Mouse (Mus musculus) right cerebral cortex, adult 2 months (tissue): Measurements from ENCODE around the gene Fscn2.
A peak's percentile ranks its signal among the peaks of the same experiment; 100 is the strongest.
"Not testable (repeated sequence)": the region's sequence is repeated elsewhere in the genome, so short reads cannot be mapped to it uniquely, and the experiment has no call there.

Source experiments
- DNase-seq, 2 experiments: peaks; one replicate each; pipeline ENCODE4 v3.0.0; 2021 to 2022; ENCODE audit warnings: low spot score in 2 of 2

Gene Fscn2

GRCm38 (mm10) chr11:120345067-120345681 lies 16.2 kb upstream of the Fscn2 start:
- no peak for DNase-seq

- DNase-seq = not testable (repeated sequence)
These were observed 14.8 kb upstream of the Fscn2 start for GRCm38 (mm10) chr11:120346383-120347034.

GRCm38 (mm10) chr11:120347301-120347700 lies 14.0 kb upstream of the Fscn2 start:
- no peak for DNase-seq

DNA sequence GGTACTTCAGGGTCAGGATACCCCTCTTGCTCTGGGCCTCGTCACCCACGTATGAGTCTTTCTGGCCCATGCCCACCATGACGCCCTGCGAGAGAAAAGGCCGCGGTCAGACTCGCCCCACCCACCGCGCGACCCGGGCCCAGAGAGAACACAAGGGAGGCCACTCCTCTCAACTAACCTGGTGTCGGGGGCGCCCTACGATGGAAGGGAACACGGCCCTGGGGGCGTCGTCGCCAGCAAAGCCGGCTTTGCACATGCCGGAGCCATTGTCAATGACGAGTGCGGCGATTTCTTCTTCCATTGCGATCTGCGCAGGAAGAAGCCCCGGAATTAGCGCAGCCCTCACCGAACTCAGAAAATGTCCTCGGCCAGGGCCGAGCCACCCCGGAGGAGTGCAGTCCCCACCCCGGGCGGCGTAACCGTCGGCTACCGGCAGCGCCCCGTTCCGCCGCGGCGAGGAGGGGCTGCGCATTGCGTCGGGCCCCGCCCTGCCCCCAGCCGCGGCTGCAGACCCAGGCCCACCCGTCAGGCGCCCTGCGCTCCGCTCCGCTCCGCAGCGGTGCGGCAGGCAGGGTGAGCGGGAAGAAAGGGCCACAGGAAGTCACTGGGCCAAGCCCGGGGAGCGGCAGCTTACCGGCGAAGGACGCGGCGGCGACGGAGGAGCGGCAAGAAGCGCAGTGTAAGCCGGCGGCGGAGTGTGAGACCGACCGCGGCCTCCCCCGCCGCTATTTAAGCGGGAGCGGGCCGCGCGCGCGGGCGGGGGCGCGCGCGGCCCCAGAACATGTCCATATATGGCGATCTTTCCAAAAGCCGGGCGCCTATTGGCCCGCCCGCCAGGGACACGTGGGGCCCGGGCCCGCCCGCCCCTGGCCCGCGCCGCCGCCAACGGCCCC lies 13.3 kb upstream of the Fscn2 start, which contains the start of gene Actg1:
Actg1 (minus strand) TSS at position 752 of the 893 bp plus-strand sequence.
- DNase-seq = peak; percentile 72 to 79

DNA sequence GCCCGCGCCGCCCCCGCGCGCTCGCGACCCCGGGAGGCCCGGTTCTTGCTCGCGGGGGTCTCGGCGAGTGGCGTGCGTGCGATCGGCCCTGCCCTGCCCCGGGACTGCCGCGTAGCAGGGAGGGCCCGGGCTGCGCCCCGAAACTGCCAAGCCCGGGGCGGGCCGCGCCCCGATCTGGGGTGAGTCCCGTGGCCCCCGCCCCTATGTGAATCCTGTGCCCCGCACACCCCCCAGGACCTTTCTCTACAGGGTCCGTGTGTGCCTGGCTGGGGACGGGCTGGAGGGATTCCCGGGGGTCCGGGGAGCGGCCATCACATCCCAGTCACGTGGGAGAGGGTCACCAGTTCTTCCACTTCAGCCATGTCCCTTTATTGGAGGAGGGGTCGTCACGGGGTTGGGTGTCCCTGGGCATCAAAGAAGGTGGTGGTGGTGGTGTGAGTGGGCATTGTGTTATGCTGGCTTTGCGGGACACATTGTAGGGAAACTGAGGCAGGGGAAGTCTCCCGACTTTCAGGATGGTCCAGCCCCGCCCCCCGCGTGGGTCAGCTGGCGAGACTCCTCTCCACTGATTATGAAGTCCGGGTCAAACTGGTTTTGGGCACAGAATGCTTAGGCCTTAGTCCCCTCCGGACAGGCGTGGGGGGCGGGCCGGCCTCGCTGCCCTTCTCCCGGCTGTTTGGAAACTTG lies 12.5 kb upstream of the Fscn2 start:
- peak in 1 of 2 experiments; percentile 44 for DNase-seq

- DNase-seq = peak in 1 of 2 experiments; percentile 22
These were observed 11.9 kb upstream of the Fscn2 start for GRCm38 (mm10) chr11:120349371-120349985.

DNA sequence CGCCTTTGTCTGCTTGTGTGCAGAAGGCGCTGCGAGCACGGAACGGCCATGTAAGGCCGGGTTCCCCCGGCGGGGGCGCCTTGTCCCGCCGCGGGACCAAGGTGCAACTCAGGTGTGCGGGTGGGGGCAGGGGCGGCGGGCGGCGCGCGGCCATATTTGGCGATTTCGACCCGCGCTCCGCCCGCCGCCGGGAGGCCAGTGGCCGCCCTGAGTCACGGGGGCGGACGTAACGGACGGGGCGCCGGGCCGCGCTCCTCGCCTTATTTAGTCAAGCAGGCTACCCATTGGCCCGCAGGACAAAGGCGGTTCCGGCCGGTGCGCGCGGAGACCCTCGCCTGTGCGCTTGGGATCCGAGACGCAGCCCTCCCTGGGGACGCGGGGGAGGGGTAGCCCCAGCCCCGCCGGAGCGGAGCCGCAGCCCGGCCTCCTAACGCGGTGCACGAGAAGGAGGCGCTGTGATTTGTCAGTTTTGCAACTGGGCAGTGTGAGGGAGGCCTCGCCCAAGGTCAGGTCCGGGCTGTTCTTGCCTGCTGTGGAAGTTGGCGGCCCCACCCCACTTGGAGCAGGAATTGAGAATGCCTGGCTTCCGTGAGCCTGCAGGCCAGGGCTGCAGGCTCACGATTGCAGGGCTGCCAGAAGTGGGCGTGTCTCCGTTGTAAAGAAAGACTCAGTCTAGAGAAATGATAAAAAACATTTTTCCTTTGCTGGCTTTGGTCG lies 11.2 kb upstream of the Fscn2 start:
- DNase-seq = peak; percentile 55 to 73

GRCm38 (mm10) chr11:120350711-120351110 lies 10.6 kb upstream of the Fscn2 start:
- DNase-seq = peak in 1 of 2 experiments; percentile 6

DNA sequence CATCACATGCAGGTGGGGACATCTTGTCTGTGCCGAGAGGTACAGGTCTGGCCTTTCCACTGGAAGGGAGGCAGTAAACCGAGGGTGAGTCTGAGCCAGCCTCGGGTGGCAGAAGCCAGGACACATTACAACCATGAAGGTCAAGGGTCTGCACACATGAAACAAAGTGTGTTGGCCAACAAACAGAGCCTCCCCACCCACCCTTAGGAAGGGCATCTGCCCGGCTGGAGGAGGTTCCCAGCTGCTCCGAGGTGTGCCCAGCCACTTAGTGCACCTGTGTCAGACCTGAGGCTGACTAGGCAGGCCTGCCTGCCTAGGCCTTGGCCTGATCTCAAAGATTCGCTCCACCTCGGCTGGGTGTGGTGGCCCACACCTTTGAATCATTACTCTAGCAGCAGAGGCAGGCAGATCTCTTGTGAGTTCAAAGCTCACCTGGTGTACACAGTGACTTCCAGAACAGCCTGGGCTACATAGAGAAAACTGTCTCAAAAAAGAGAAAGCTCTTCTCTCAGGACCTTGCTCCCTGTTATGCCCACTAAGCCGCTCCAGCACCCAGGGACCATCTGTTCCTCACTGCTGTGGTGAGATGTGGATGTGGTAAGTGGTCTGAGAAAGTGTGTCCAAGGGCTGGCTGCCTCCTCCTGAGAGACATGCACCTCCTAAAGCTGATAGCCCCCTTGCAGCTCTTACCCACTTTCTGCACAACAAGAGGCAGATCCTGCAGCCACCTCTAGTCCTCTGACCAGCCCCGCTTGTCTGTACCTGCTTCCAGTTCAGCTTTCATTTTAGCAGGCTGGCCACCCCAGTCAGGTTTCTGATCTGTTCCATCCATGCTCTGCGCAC lies 9.9 kb upstream of the Fscn2 start:
- peak in 1 of 2 experiments; percentile 4 for DNase-seq

DNA sequence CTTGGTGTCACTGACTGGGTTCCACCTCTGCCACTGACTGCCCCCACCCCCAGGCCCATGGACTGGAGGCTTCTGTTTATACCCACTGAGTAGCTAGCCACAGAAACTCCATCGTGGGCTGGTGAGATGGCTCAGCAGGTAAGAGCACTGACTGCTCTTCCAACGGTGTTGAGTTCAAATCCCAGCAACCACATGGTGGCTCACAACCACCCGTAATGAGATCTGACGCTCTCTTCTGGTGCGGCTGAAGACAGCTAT lies 9.3 kb upstream of the Fscn2 start:
- DNase-seq = not testable (repeated sequence)

DNA sequence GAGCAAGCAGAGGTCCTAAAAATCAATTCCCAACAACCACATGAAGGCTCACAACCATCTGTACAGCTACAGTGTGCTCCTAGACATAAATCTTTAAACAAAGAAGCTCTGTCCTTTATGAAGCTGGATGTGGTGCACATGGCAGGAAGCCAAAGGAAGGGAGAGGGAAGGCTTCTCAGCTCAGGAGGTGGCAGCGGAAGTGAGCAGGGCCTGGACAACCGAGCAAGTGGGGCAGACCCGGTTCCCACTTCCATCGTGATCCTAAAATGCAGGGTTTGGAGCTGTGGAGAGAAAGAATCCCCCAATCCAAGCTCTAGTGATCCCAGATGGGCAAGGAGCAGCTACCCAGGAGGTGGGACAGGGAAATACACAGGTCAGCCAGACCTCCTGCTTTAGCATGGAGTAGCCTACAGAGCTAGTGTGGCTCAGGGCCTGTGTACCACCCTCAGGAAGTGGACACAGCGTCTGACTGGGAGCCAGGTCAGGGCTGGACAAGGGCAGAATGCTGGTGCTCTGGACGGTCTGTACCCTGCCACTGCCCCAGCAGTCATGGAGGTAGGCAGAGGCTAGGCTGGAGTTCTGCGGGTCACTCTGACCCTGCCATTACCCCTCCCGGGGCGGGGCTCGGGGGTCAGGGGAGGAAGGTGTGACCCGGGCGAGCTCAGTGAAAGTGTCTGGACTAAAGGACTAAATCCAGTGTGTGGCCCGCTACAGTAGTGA lies 8.6 kb upstream of the Fscn2 start:
- peak in 1 of 2 experiments; percentile 5 for DNase-seq

DNA sequence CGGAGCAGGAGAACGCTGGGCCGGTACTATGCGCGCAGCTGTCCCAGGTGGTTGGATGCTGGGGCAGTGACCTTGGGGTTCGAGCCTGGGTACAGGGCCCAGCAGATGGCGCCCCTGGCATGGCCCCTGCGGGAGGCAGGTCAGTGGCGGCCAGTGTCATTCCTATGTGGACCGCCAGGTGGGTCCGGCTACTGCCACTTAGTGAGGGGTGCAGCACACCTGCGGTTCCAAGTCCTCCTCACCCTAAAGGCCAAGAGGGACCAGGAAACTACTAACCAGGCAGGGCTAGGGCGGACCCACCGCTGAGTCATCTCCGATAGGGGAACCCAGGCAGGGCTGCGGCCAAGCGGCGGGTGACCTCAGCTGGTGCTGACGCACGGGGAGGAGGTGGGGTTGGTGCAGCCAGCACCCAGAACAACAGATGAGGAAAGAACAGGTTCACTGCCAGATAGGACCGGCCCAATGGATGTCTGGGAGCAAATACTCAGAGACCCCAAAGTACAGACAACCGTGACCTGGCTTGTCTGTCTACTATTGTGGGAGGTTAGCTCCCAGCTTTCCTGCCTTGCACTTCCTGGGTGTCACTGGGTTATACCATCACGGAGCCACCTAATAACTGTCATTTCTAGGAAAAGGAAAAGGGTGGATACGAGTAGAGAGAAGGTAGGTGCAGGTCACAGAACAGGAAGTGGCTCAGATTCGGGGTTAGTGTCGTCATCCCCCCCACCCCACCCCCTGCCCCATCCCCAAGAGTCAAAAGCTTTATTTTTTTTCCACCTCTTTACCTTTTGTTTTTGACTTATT lies 7.6 kb upstream of the Fscn2 start:
- peak in 1 of 2 experiments; percentile 25 for DNase-seq

GRCm38 (mm10) chr11:120354304-120355276 lies 6.7 kb upstream of the Fscn2 start:
- DNase-seq = peak in 1 of 2 experiments; percentile 2

- DNase-seq = no peak
These were observed 5.9 kb upstream of the Fscn2 start for GRCm38 (mm10) chr11:120355277-120356039.

DNA sequence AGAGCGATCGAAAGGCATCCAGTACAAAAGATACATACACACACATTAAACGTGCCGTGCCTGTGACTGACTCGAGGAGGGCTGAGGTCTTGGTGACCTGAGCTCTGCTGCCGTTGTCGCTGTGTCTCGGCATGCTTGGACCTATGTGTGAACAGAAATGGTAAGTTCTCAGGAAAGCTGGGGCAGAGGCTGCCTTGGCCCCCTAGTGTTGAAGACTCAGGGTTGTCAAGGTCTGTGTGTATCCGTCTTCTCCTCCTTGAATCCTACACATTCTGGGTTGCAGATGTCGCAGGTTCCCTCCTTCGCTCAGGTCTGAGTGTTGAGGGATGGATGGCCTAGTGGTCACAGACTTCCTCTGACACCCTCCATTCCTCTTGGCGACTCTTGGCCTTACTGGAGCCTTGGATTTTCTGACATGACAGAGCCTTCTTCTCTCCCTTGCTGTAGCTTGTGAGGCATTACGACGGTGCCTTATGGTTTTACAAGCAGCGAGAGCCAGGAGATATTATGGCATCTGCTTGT lies 5.0 kb upstream of the Fscn2 start:
- no peak for DNase-seq

DNA sequence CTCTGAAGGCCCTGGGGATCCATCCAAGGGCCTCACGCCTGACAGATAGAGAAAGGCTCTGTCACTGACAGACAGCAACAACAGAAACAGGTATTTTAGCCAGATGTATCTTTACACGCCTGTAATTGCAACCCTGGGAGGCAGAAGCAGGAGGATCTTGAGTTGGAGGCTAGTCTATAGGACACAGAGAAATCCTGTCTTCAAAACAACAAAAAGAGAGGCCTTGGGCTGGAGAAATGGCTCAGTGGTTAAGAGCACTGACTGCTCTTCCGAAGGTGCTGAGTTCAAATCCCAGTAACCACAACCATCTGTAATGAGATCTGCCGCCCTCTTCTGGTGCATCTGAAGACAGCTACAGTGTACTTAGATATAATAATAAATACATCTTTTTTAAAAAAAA lies 4.4 kb upstream of the Fscn2 start:
- DNase-seq = no peak
